Mouse (Mus musculus): Measurements from ENCODE around the gene Ubxn6.

DNA sequence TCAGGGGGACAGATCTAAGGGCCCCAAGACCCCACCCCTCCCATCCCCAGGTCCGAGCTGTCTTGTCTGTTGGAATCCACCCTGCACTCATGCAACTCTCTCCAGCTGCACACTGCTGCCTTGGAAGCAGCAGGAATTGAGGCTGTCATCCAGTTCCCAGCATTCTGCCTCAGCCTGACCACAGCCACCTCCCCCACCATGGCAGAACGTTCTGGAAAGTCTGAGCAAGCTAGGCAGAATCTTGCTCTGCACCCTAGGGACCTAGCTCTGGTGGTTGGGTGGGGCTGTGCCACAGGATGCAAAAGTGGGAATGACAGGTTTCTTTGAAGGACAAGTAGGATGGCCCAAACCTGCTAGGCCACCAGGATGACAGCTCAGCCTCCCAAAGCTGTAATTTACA, 50.4 kb downstream of the Ubxn6 start:
- no peak for TF ChIP-seq CHD2 (IDR thresholded peaks at IDR 0.05; ENCODE audit: low read depth, low read length)
- TF ChIP-seq ZNF384 (IDR thresholded peaks at IDR 0.05; ENCODE audit: low read depth, low read length): no peak
- TF ChIP-seq ZC3H11A (IDR thresholded peaks at IDR 0.05; ENCODE audit: borderline replicate concordance, low read depth, low read length): no peak
- no peak for TF ChIP-seq MAFK (IDR thresholded peaks at IDR 0.05; ENCODE audit: insufficient read depth, low read depth, low read length)

Data from ES-E14 (cell line).